Mouse (Mus musculus) embryonic facial prominence, embryonic 14.5 days (tissue): ENCODE data around the gene Dennd4a. TPM values are rescaled to one million over a fixed set of nuclear protein-coding genes. Genes with fewer than 3 reads are reported as not detected.

Experiments
- ATAC-seq: fragments of 200-750 bp; cut with Nextera tagmentation; 2 replicates; pipeline ENCODE4 v1.8.0; 2017; ENCODE audit warnings: low read depth, moderate number of reproducible peaks, moderate TSS enrichment
- DNase-seq: peaks from one replicate; pipeline ENCODE4 v3.0.0-alpha.2; 2015; ENCODE audit warnings: low spot score
- H3K27ac ChIP-seq: fragments of 300-500 bp; sonication (generic); replicated peaks from 2 replicates; pipeline ENCODE4 v1.5.1; 2014; ENCODE audit warnings: low read depth, mild to moderate bottlenecking, low read length, moderate library complexity
- H3K27me3 ChIP-seq: fragments of 300-500 bp; sonication (generic); replicated peaks from 2 replicates; pipeline ENCODE4 v1.6.1; 2014; ENCODE audit warnings: low read length; ENCODE audit not compliant: control insufficient read depth, insufficient read depth
- H3K36me3 ChIP-seq: fragments of 300-500 bp; sonication (generic); 2 replicates; pipeline ENCODE4 v1.6.1; 2014; ENCODE audit warnings: low read length, mixed read lengths; ENCODE audit not compliant: control insufficient read depth, insufficient read depth
- H3K4me1 ChIP-seq: fragments of 300-500 bp; sonication (generic); 2 replicates; pipeline ENCODE4 v1.6.1; 2014; ENCODE audit warnings: antibody characterized with exemption, low read length; ENCODE audit not compliant: control insufficient read depth, insufficient read depth
- H3K4me2 ChIP-seq: fragments of 300-500 bp; sonication (generic); 2 replicates; pipeline ENCODE4 v1.6.1; 2014; ENCODE audit warnings: low read depth, mild to moderate bottlenecking, low read length, moderate library complexity, mixed read lengths
- H3K4me3 ChIP-seq: fragments of 300-500 bp; sonication (generic); 2 replicates; pipeline ENCODE4 v1.5.1; 2014; ENCODE audit warnings: low read depth, mild to moderate bottlenecking, low read length
- H3K9ac ChIP-seq: fragments of 300-500 bp; sonication (generic); 2 replicates; pipeline ENCODE4 v1.6.1; 2014; ENCODE audit warnings: low read depth, mild to moderate bottlenecking, low read length, moderate library complexity, mixed read lengths
- H3K9me3 ChIP-seq: fragments of 300-500 bp; sonication (generic); 2 replicates; pipeline ENCODE4 v1.6.1; 2016; ENCODE audit warnings: low read length; ENCODE audit not compliant: control insufficient read depth
- WGBS: fragments of 180-500 bp; shearing (Covaris S2); extraction: QIAGEN DNeasy Blood & Tissue Kit; methylation state at CpG from one replicate; pipeline ENCODE4 v1.1.7; 2014; 5-methylcytosine and 5-hydroxymethylcytosine counted together
- polyA plus RNA-seq: library from polyadenylated mRNA; unstranded; fragments of >200 nt; fragmentation: Nextera tagmentation; extraction: Ambion mirVana; gene quantifications from 2 replicates; pipeline ENCODE4 v1.2.1, GENCODE M21; 2014

Dennd4a gene
- polyA plus RNA-seq, 1 experiment from 2014 or later: 7.5 TPM

DNA sequence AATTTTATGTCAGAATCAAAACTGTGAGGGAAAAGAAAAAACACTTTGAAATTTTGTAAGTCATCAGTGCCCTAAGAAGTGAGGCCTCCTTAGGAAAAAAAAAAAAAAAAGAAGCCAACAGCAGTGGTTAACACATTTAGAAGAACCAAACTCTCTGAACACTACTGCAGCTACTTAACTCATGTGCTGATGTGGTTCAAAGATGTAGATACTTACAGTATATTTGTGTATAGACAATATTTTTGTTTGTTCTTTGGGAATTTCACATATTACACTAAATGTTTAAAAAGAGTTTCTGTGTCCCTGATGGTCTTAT is 17.9 kb upstream of the Dennd4a start:
- peaks cover 20% of the 10 kb centered on the region for H3K4me1 ChIP-seq
- DNase-seq: no peak
- no peak overlapping the region for H3K4me2 ChIP-seq
- no peak overlapping the region for H3K27ac ChIP-seq
- no peaks in the 10 kb centered on the region for H3K36me3 ChIP-seq
- ATAC-seq: no peak
- no peak overlapping the region for H3K4me3 ChIP-seq
- no peaks in the 10 kb centered on the region for H3K9me3 ChIP-seq
- H3K9ac ChIP-seq: no peak overlapping the region
- H3K27me3 ChIP-seq: no peaks in the 10 kb centered on the region

DNA sequence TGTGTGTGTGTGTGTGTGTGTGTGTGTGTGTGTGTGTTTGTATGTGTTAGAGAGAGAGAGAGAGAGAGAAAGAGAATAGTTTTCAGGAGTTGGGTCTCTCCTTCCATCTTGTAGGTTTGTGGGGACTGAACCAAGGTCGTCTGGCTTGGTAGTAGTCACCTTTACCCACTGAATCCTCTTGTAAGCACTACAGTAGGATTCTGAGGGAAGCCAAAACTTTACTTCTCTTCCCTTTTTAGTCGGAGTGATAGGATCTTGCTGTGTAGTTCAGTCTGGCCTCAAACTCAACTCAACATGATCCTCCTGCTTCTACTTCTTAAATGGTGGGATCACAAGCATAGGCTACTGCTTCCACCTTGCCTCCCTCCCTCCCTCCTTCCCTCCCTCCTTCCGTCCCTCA is 17.3 kb upstream of the Dennd4a start:
- H3K27ac ChIP-seq: no peak overlapping the region
- H3K36me3 ChIP-seq: no peaks in the 10 kb centered on the region
- no peaks in the 10 kb centered on the region for H3K9me3 ChIP-seq
- no peak overlapping the region for H3K4me3 ChIP-seq
- peaks cover 20% of the 10 kb centered on the region for H3K4me1 ChIP-seq
- no peak overlapping the region for H3K4me2 ChIP-seq
- 63% methylated on average over 3 of the region's 3 CpGs for WGBS
- no peak overlapping the region for H3K9ac ChIP-seq
- no peak for DNase-seq
- no peaks in the 10 kb centered on the region for H3K27me3 ChIP-seq
- ATAC-seq: no peak

DNA sequence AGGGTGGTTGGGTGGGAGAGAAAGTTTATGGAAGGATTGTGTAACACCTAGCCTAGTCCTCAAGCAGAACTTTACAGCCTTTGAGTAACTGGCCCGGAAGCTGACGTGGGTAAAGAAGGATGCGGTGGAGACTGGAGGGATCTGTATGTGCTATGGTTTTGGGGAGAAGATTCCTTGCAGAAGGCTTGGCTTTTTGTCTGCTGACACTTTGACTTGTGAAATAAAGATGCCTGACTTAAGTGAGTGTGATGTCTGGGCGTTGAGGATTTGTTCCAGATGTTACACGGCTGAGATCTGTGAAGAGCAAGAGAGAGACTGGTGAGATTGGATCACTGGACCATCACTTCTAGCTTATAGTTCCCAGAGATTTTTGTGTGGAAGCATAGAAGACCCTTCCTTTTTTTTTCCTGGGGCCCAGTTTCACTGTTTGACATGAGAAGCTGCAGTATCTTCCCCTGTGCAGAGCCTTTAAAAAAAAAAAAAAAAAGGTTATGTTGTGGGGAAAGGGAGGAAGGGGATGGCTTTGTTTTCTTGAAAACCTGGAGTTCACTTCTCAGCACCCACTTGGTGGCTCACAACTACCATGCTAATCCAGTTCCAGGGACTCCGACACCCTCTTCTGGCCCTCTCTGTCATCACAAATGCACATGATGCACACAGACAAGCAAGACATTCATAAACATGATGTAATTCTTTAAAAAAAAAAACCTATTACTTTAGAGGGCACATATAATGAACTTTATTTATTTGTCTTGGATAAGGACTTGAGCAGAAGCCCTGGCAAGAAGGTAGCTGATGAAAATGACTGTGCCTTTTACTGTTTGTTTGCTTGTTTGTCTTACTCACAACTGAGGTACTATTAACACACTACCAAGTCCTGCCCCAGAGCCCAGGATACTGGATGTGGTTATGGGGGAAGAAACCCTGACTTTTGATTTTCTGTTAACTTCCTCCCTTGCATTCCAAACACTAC is 16.4 kb upstream of the Dennd4a start:
- WGBS: 44% methylated on average over 6 of the region's 6 CpGs
- Histone ChIP-seq H3K4me2 (no peak overlapping the region), H3K9ac (0 out of 2 replicates have a peak overlapping the region, but pooled peaks have one; percentile 19), H3K9me3 (no peaks in the 10 kb centered on the region), H3K27me3 (no peaks in the 10 kb centered on the region), H3K4me1 (peaks cover 20% of the 10 kb centered on the region), H3K27ac (no peak overlapping the region), H3K4me3 (no peak overlapping the region), H3K36me3 (no peaks in the 10 kb centered on the region)
- DNase-seq (no peak), ATAC-seq (no peak)

DNA sequence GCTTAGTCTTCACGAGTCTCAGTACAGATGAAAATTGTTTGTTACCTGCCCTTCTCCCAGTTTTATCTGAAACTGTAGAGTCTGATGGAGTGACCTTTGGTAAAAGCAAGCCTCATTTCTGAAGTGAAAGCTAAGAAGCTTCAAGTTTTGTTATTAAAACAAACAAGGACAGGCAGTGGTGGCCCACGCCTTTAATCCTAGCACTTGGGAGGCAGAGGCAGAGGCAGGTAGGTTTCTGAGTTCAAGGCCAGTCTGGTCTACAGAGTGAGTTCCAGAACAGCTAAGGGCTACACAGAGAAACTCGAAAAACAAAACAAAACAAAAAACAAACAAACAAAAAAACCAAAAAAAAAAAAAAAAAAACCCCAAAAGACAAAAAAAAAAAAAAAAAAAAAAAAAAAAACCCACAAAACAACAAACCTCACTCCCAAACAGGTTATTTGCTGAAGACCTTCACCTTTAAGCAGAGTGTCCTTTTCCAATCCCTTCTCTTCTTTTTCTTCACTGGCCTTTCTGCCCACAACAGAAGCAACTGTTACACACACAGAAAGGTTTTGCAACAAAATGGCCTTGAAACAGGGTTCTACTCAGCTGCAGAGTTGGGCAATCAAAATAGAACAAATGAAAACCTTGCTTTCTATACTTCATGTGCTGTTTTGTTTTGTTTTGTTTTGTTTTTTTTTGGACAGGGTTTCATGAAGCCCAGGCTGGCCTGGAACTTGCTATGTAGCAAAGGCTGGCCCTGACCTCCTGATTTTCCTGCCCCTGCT is 15.1 kb upstream of the Dennd4a start:
- DNase-seq (no peak), ATAC-seq (no peak)
- H3K4me2 ChIP-seq: no peak overlapping the region
- no peaks in the 10 kb centered on the region for H3K36me3 ChIP-seq
- H3K4me3 ChIP-seq: no peak overlapping the region
- WGBS: 61% methylated on average over 3 of the region's 3 CpGs
- H3K27ac ChIP-seq: no peak overlapping the region
- no peak overlapping the region for H3K9ac ChIP-seq
- peaks cover 16% of the 10 kb centered on the region for H3K4me1 ChIP-seq
- no peaks in the 10 kb centered on the region for H3K27me3 ChIP-seq
- H3K9me3 ChIP-seq: 0 out of 2 replicates have a peak, but pooled peaks cover 4% of the 10 kb centered on the region

DNA sequence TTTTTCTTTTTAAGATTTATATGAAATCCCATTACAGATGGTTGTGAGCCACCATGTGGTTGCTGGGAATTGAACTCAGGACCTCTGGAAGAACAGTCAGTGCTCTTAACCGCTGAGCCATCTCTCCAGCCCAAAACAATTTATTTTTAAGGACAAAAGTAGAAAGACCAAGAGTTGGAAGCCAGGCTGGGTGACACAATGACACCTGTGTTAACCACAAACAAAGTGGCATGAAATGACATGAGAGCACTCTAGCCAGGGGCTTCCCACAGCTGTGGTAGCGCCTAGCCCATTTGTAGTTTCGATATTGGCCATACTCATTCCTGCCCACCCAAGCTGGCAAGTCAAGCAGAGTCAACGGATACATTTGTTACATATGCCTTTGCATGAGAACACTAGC is 13.7 kb upstream of the Dennd4a start:
- 0 out of 2 replicates have a peak, but pooled peaks cover 4% of the 10 kb centered on the region for H3K9me3 ChIP-seq
- no peaks in the 10 kb centered on the region for H3K36me3 ChIP-seq
- no peak overlapping the region for H3K4me2 ChIP-seq
- WGBS: 91% methylated on average over 4 of the region's 4 CpGs
- no peak for ATAC-seq
- DNase-seq: no peak
- no peak overlapping the region for H3K4me3 ChIP-seq
- no peak overlapping the region for H3K9ac ChIP-seq
- H3K27me3 ChIP-seq: no peaks in the 10 kb centered on the region
- no peak overlapping the region for H3K27ac ChIP-seq
- H3K4me1 ChIP-seq: peaks cover 5% of the 10 kb centered on the region; the same call in 1 of the 2 replicates

DNA sequence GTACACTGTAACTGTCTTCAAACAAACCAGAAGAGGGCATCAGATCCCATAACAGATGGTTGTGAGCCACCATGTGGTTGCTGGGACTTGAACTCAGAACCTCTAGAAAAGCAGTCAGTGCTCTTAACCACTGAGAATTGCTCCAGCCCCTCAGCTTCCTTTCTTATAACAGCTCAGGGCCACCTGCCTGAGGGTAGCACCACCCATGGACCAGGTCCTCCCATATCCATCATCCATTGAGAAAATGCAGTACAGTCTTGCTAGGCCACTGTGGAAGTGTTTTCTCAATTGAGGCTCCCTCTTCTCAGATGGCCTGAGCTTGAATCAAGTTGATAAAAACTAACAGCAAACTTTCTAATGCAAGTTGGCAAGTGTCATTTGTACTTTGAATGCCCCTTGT is 13.0 kb upstream of the Dennd4a start:
- ATAC-seq: no peak
- H3K27ac ChIP-seq: no peak overlapping the region
- peaks cover 5% of the 10 kb centered on the region; the same call in 1 of the 2 replicates for H3K4me1 ChIP-seq
- DNase-seq: no peak
- H3K36me3 ChIP-seq: no peaks in the 10 kb centered on the region
- no peak overlapping the region for H3K4me2 ChIP-seq
- no peak overlapping the region for H3K9ac ChIP-seq
- H3K27me3 ChIP-seq: no peaks in the 10 kb centered on the region
- no peak overlapping the region for H3K4me3 ChIP-seq
- 0 out of 2 replicates have a peak, but pooled peaks cover 4% of the 10 kb centered on the region for H3K9me3 ChIP-seq

DNA sequence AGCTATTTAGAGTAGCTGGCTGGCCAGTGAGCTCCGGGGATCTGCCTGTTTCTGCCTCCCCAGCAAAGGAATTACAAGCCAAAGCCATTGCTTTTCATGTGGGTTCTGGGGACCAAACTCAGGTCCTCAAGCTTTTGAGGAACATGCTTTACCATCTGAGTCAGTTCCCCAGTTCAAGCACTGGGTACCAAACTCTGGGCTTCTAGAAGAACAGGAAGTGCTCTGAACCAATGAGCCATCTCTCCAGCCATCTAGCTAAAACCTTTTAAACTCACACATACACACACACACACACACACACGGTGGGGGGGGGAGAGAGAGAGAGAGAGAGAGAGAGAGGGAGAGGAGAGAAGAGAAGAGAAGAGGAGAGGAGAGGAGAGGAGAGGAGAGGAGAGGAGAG is 12.3 kb upstream of the Dennd4a start:
- Histone ChIP-seq H3K9ac (no peak overlapping the region), H3K36me3 (no peaks in the 10 kb centered on the region), H3K4me1 (peaks cover 5% of the 10 kb centered on the region; the same call in 1 of the 2 replicates), H3K27me3 (no peaks in the 10 kb centered on the region), H3K4me2 (no peak overlapping the region), H3K9me3 (0 out of 2 replicates have a peak, but pooled peaks cover 4% of the 10 kb centered on the region), H3K4me3 (no peak overlapping the region), H3K27ac (no peak overlapping the region)
- DNase-seq (no peak), ATAC-seq (no peak)
- 75% methylated on average over 2 of the region's 2 CpGs for WGBS

DNA sequence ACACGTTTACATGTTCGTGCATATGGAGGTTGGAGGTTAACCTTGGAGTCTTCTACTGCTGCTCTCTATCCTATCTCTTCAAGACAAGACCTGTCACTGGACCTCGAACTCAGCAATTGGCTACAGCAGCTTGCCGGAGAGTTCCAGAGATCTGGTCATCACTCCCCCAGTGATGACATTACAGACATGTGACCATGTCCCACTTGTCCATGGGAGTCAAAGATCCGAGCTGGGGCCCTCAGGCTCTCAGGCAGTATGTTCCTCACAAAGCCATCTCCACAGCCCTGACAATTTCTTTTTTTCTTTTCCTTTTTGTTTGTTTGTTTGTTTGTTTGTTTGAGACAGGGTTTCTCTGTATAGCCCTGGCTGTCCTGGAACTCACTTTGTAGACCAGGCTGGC is 11.6 kb upstream of the Dennd4a start:
- no peak for ATAC-seq
- peaks cover under 1% of the 10 kb centered on the region; the same call in 1 of the 2 replicates for H3K4me1 ChIP-seq
- H3K9me3 ChIP-seq: 0 out of 2 replicates have a peak, but pooled peaks cover 4% of the 10 kb centered on the region
- H3K4me3 ChIP-seq: no peak overlapping the region
- H3K27me3 ChIP-seq: no peaks in the 10 kb centered on the region
- no peak overlapping the region for H3K4me2 ChIP-seq
- no peak for DNase-seq
- H3K27ac ChIP-seq: no peak overlapping the region
- no peaks in the 10 kb centered on the region for H3K36me3 ChIP-seq
- no peak overlapping the region for H3K9ac ChIP-seq
- WGBS: 92% methylated on average over 5 of the region's 5 CpGs
